Mouse (Mus musculus) midbrain, embryonic 13.5 days (tissue): ENCODE measurements around the gene Atp2c2. TPM values are rescaled to one million over a fixed set of nuclear protein-coding genes. Genes with fewer than 3 reads are reported as not detected.

Experiments
- ATAC-seq: fragments of 200-750 bp; cut with Nextera tagmentation; 2 replicates; pipeline ENCODE4 v1.8.0; 2017; ENCODE audit warnings: mild to moderate bottlenecking, moderate TSS enrichment, moderate library complexity
- H3K27ac ChIP-seq: fragments of 300-500 bp; sonication (generic); 2 replicates; pipeline ENCODE4 v1.5.1; 2015; ENCODE audit warnings: inconsistent platforms, mild to moderate bottlenecking, moderate library complexity
- H3K27me3 ChIP-seq: fragments of 300-500 bp; sonication (generic); 2 replicates; pipeline ENCODE4 v1.6.1; 2015; ENCODE audit warnings: mild to moderate bottlenecking, inconsistent platforms
- H3K36me3 ChIP-seq: fragments of 300-500 bp; sonication (generic); 2 replicates; pipeline ENCODE4 v1.6.1; 2015; ENCODE audit warnings: mild to moderate bottlenecking, inconsistent platforms
- H3K4me1 ChIP-seq: fragments of 300-500 bp; sonication (generic); replicated peaks from 2 replicates; pipeline ENCODE4 v1.6.1; 2015; ENCODE audit warnings: inconsistent platforms
- H3K4me2 ChIP-seq: fragments of 300-500 bp; sonication (generic); replicated peaks from 2 replicates; pipeline ENCODE4 v1.6.1; 2015; ENCODE audit warnings: moderate library complexity, mild to moderate bottlenecking, inconsistent platforms
- H3K4me3 ChIP-seq: fragments of 300-500 bp; sonication (generic); replicated peaks from 2 replicates; pipeline ENCODE4 v1.5.1; 2015; ENCODE audit warnings: mild to moderate bottlenecking, inconsistent platforms
- H3K9ac ChIP-seq: fragments of 300-500 bp; sonication (generic); replicated peaks from 2 replicates; pipeline ENCODE4 v1.6.1; 2015; ENCODE audit warnings: mild to moderate bottlenecking, inconsistent platforms
- H3K9me3 ChIP-seq: fragments of 300-500 bp; sonication (generic); 2 replicates; pipeline ENCODE4 v1.6.1; 2016; ENCODE audit warnings: mild to moderate bottlenecking, inconsistent platforms
- WGBS: fragments of 180-500 bp; shearing (Covaris S2); methylation state at CpG from one replicate; pipeline ENCODE4 v1.1.7; 2015; 5-methylcytosine and 5-hydroxymethylcytosine counted together
- polyA plus RNA-seq: library from polyadenylated mRNA; unstranded; fragments of >200 nt; fragmentation: Nextera tagmentation; extraction: Ambion mirVana; gene quantifications from 2 replicates; pipeline ENCODE4 v1.2.1, GENCODE M21; 2015

The Atp2c2 gene
- polyA plus RNA-seq, 1 experiment from 2014 or later: not detected

GRCm38 (mm10) chr8:119779013-119779737 is 79.4 kb downstream of the Atp2c2 start:
- peak; percentile 29; the same call in 1 of the 2 replicates for ATAC-seq
- H3K4me3 ChIP-seq: peak overlapping the region; percentile 61

DNA sequence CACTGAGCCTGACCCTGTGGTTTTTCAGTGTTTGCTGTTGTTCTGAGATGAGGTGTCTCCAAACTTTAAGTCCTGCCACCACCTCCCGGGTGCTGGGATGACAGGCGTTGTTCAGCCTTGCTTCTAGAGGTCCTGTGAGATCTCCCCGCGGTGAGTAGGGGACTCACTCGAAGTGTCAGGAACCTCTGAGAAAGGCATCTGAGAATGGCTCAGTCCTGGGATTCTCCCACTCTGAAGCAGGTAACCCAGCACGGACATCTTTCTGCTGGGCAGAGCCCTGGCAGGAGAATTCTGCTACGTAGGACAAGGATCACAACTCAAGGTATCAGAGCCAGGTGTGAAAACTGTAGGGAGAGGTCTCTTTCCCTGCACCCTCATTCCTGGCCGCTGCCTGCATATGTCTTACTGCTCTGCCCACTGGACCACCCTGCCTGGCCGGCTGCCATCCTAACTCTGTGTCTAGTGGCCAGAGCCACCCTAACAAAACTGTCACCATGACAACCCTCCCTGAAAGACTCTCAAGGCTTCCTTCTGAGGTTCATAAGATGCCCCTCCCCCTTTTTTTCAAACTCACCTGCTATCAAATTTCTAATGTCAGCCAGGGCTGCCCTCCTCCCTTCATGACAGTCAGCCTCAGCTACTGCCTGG is 80.7 kb downstream of the Atp2c2 start:
- H3K9me3 ChIP-seq: no peaks in the 10 kb centered on the region
- H3K27ac ChIP-seq: no peak overlapping the region
- H3K4me3 ChIP-seq: no peak overlapping the region
- no peak overlapping the region for H3K9ac ChIP-seq
- H3K27me3 ChIP-seq: no peaks in the 10 kb centered on the region
- no peaks in the 10 kb centered on the region for H3K36me3 ChIP-seq
- no peak for ATAC-seq
- H3K4me2 ChIP-seq: no peak overlapping the region
- WGBS: 78% methylated on average over 9 of the region's 9 CpGs
- peaks cover 25% of the 10 kb centered on the region for H3K4me1 ChIP-seq

More at GRCm38 (mm10) chr8:119779013-119779737, 79.4 kb downstream of the Atp2c2 start:
- H3K4me1 ChIP-seq: peaks cover 21% of the 10 kb centered on the region
- no peaks in the 10 kb centered on the region for H3K9me3 ChIP-seq
- H3K36me3 ChIP-seq: no peaks in the 10 kb centered on the region
- peak overlapping the region; percentile 77 for H3K27ac ChIP-seq
- H3K4me2 ChIP-seq: peak overlapping the region; percentile 89
- H3K9ac ChIP-seq: no peak overlapping the region
- no peaks in the 10 kb centered on the region for H3K27me3 ChIP-seq
- 27% methylated on average over 14 of the region's 14 CpGs for WGBS

- WGBS: 78% methylated on average over 4 of the region's 4 CpGs
- ATAC-seq: no peak
- Histone ChIP-seq H3K27ac (no peak overlapping the region), H3K4me3 (no peak overlapping the region), H3K9ac (no peak overlapping the region), H3K27me3 (no peaks in the 10 kb centered on the region), H3K4me2 (no peak overlapping the region), H3K9me3 (no peaks in the 10 kb centered on the region), H3K4me1 (peaks cover 33% of the 10 kb centered on the region), H3K36me3 (no peaks in the 10 kb centered on the region)
Observed at GRCm38 (mm10) chr8:119781086-119781840, 81.5 kb downstream of the Atp2c2 start.

DNA sequence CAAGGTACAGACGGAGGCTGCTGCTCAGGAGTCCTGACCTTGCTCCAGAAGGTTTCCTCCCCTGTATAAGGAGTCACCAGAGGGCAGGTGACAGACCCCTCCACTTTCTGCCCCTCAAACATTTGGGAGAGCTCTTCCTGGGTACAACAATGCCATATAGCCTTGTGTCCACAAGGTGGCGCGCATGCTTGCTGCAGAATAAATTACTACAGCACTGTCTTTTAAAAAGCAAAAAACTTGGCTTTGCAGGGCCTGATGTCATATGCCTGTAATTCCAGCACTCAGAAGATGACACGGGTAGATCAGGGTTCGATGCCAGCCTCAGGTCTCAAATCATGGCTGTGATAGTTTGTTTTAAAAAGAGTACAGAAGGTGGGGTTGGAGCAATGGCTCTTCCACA is 82.9 kb downstream of the Atp2c2 start:
- Histone ChIP-seq H3K4me1 (peaks cover 25% of the 10 kb centered on the region), H3K9ac (no peak overlapping the region), H3K4me3 (no peak overlapping the region), H3K4me2 (no peak overlapping the region), H3K27ac (no peak overlapping the region), H3K27me3 (no peaks in the 10 kb centered on the region), H3K36me3 (no peaks in the 10 kb centered on the region), H3K9me3 (no peaks in the 10 kb centered on the region)
- WGBS: 8% methylated on average over 5 of the region's 5 CpGs
- no peak for ATAC-seq

DNA sequence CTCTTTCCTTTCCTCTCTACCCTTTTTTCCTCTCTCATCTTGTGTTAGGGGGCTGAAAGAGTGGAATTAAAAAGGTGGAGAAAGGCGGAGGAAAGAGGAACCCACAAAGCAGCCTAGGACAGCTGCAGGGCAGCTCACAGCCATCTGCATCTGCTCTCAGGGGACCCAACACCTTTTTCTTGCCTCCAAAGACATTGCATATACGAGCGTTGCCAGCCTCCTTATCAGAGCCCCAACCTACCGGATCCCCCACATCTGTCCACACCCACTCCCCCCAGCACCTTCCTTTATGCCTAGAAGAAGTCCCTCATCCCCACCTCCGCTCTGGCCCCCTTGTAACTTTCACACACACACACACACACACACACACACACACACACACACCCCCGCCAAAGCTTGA is 83.8 kb downstream of the Atp2c2 start:
- Histone ChIP-seq H3K9me3 (no peaks in the 10 kb centered on the region), H3K4me2 (no peak overlapping the region), H3K36me3 (no peaks in the 10 kb centered on the region), H3K27me3 (no peaks in the 10 kb centered on the region), H3K27ac (no peak overlapping the region; the same call in 1 of the 2 replicates), H3K4me1 (peaks cover 26% of the 10 kb centered on the region), H3K4me3 (no peak overlapping the region), H3K9ac (0 out of 2 replicates have a peak overlapping the region, but pooled peaks have one; percentile 7)
- no peak for ATAC-seq
- WGBS: 76% methylated on average over 6 of the region's 6 CpGs

- ATAC-seq: no peak
- Histone ChIP-seq H3K27ac (no peak overlapping the region), H3K36me3 (no peaks in the 10 kb centered on the region), H3K4me3 (no peak overlapping the region), H3K9ac (no peak overlapping the region), H3K27me3 (no peaks in the 10 kb centered on the region), H3K4me1 (peaks cover 26% of the 10 kb centered on the region), H3K4me2 (no peak overlapping the region), H3K9me3 (no peaks in the 10 kb centered on the region)
- WGBS: 48% methylated on average over 9 of the region's 9 CpGs
Observed at GRCm38 (mm10) chr8:119784141-119784574, 84.3 kb downstream of the Atp2c2 start.

- WGBS: 45% methylated on average over 7 of the region's 7 CpGs
- peaks cover 31% of the 10 kb centered on the region for H3K4me1 ChIP-seq
- H3K27ac ChIP-seq: no peak overlapping the region
- no peaks in the 10 kb centered on the region for H3K27me3 ChIP-seq
- H3K4me3 ChIP-seq: no peak overlapping the region
- H3K9me3 ChIP-seq: no peaks in the 10 kb centered on the region
- no peaks in the 10 kb centered on the region for H3K36me3 ChIP-seq
- H3K9ac ChIP-seq: no peak overlapping the region
- no peak overlapping the region for H3K4me2 ChIP-seq
- ATAC-seq: no peak
Observed at GRCm38 (mm10) chr8:119784676-119785075, 84.9 kb downstream of the Atp2c2 start.

GRCm38 (mm10) chr8:119785764-119786405 is 86.1 kb downstream of the Atp2c2 start:
- Histone ChIP-seq H3K27me3 (no peaks in the 10 kb centered on the region), H3K4me3 (no peak overlapping the region), H3K9ac (no peak overlapping the region), H3K4me1 (peaks cover 37% of the 10 kb centered on the region), H3K36me3 (no peaks in the 10 kb centered on the region), H3K27ac (peak overlapping the region; percentile 52), H3K9me3 (no peaks in the 10 kb centered on the region), H3K4me2 (no peak overlapping the region)
- 39% methylated on average over 18 of the region's 18 CpGs for WGBS
- ATAC-seq: peak; percentile 58

DNA sequence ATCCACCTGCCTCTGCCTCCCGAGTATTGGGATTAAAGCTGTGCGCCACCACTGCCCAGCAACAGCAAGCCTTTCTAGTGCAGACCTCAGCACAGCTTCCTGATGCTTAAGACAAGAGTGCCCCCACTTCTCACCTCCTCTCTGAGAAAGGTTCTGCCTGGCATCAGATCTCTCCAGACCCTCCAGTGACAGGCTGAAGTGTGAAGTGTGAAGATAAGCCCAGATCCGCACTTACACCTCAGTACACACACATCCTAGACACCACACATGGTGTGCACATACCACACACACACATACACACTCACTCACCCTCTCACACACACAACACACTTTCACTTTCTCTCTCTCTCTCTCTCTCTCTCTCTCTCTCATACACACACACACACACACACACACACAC is 87.1 kb downstream of the Atp2c2 start:
- H3K27me3 ChIP-seq: no peaks in the 10 kb centered on the region
- H3K9ac ChIP-seq: no peak overlapping the region
- peaks cover 47% of the 10 kb centered on the region for H3K4me1 ChIP-seq
- no peak overlapping the region for H3K4me3 ChIP-seq
- no peak overlapping the region for H3K4me2 ChIP-seq
- H3K9me3 ChIP-seq: no peaks in the 10 kb centered on the region
- ATAC-seq: no peak
- WGBS: 92% methylated on average over 3 of the region's 3 CpGs
- no peaks in the 10 kb centered on the region for H3K36me3 ChIP-seq
- no peak overlapping the region for H3K27ac ChIP-seq

DNA sequence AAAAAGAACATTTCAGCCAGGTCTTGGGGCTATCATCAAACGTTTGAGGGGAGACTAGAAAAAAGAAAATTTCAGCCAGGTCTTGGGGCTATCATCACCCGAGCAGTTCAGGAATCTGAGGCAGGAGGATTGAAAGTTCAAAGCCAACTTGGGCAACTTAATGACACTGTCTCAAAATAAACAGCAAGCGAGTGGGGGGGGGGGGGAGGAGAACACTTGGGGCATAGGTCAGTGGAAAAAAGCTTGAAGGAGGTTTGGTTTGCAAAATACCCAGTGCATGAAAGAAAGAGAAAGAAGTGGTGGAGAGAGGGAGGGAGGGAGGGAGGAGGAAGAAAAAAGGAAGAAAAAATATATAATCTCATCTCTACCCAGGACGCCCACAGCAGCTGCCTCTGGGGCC is 87.5 kb downstream of the Atp2c2 start:
- Histone ChIP-seq H3K36me3 (no peaks in the 10 kb centered on the region), H3K9me3 (no peaks in the 10 kb centered on the region), H3K4me1 (peaks cover 52% of the 10 kb centered on the region), H3K4me2 (no peak overlapping the region), H3K27ac (no peak overlapping the region), H3K27me3 (no peaks in the 10 kb centered on the region), H3K9ac (no peak overlapping the region; the same call in 1 of the 2 replicates), H3K4me3 (no peak overlapping the region)
- ATAC-seq: no peak
- WGBS: 54% methylated on average over 4 of the region's 4 CpGs

GRCm38 (mm10) chr8:119788607-119789381 is 89.0 kb downstream of the Atp2c2 start:
- Histone ChIP-seq H3K27me3 (no peaks in the 10 kb centered on the region), H3K36me3 (no peaks in the 10 kb centered on the region), H3K4me3 (no peak overlapping the region), H3K27ac (no peak overlapping the region; the same call in 1 of the 2 replicates), H3K9ac (no peak overlapping the region), H3K4me1 (peaks cover 55% of the 10 kb centered on the region), H3K9me3 (no peaks in the 10 kb centered on the region), H3K4me2 (no peak overlapping the region)
- 74% methylated on average over 9 of the region's 9 CpGs for WGBS
- no peak for ATAC-seq
